25 mouse cellular contexts compared by ENCODE assay signal in the genomic region with DNA sequence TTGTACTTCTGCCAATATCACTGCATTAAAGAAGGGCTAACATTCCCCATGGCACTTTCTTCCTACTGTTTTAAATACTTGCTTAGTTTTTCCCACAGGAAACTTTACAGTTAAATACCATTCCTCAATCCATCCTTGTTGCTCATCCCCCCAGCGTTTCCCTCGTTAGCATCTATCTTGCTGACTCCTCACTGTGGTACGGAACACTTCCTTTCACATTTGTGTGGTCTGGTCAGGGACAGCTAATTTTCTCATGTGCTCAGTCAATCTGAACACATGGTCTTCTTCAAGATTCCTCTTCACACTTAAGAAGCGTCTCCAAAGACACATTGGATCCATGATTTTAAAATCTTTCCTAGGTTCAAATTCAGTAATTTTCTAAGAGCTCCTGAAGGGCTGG. TPM values are rescaled to one million over a fixed set of nuclear protein-coding genes. Genes with fewer than 3 reads are reported as not detected.
DNase-seq lines count a peak whose midpoint lies in the region; ATAC-seq lines count a peak whose summit lies in the region.
"Had no signal": no experiment of that assay in that cellular context is flagged by ENCODE, and none has a peak within 500 bp of the region (broad histone marks: within the 10 kb centered on the region; RNA-seq: fewer than 3 reads in every experiment).

No protein-coding gene starts in this region.

- 63% methylated on average over 4 of the region's 4 CpGs for WGBS in kidney, embryonic 16.5 days
- 42% methylated on average over 4 of the region's 4 CpGs for WGBS in lung, embryonic 15.5 days
- WGBS in intestine, embryonic 15.5 days = 49% methylated on average over 4 of the region's 4 CpGs
- WGBS in stomach, embryonic 15.5 days = 47% methylated on average over 4 of the region's 4 CpGs

- no peak overlapping the region for H3K9ac ChIP-seq in kidney, embryonic 16.5 days (replicated peaks; ENCODE audit: low read length)
- no peak overlapping the region for H3K9ac ChIP-seq in lung, embryonic 15.5 days
- no peak overlapping the region for H3K9ac ChIP-seq in intestine, embryonic 15.5 days
- no peak overlapping the region for H3K9ac ChIP-seq in stomach, embryonic 15.5 days
- H3K9ac ChIP-seq: embryonic facial prominence, embryonic 15.5 days; forebrain, embryonic 12.5 days; forebrain, postnatal 0 days; heart, embryonic 12.5 days; hindbrain, embryonic 14.5 days; midbrain, embryonic 12.5 days; neural tube, embryonic 12.5 days had no signal

- H3K4me3 ChIP-seq in kidney, embryonic 16.5 days (ENCODE audit: low read length) = no peak overlapping the region
- H3K4me3 ChIP-seq in lung, embryonic 15.5 days = no peak overlapping the region
- H3K4me3 ChIP-seq in intestine, embryonic 15.5 days (replicated peaks) = no peak overlapping the region
- H3K4me3 ChIP-seq in stomach, embryonic 15.5 days (replicated peaks) = no peak overlapping the region
- H3K4me3 ChIP-seq: embryonic facial prominence, embryonic 10.5 days; embryonic facial prominence, embryonic 15.5 days; forebrain, embryonic 12.5 days; heart, embryonic 12.5 days; midbrain, embryonic 12.5 days; myocyte; neural tube, embryonic 12.5 days had no signal

- H3K4me2 ChIP-seq in kidney, embryonic 16.5 days (replicated peaks; ENCODE audit: low read depth, low read length) = no peak overlapping the region
- no peak overlapping the region for H3K4me2 ChIP-seq in lung, embryonic 15.5 days
- no peak overlapping the region for H3K4me2 ChIP-seq in intestine, embryonic 15.5 days (replicated peaks)
- no peak overlapping the region for H3K4me2 ChIP-seq in stomach, embryonic 15.5 days
- H3K4me2 ChIP-seq: embryonic facial prominence, embryonic 15.5 days; forebrain, embryonic 12.5 days; heart, embryonic 12.5 days; hindbrain, embryonic 14.5 days; midbrain, embryonic 12.5 days; neural tube, embryonic 12.5 days had no signal

- peak overlapping the region; percentile 45; the same call in 1 of the 2 replicates for H3K27ac ChIP-seq in kidney, embryonic 16.5 days (ENCODE audit: low read length)
- peak overlapping the region; percentile 62 for H3K27ac ChIP-seq in lung, embryonic 15.5 days
- H3K27ac ChIP-seq in intestine, embryonic 15.5 days = peak overlapping the region; percentile 49; the same call in 1 of the 2 replicates
- H3K27ac ChIP-seq in stomach, embryonic 15.5 days = peak overlapping the region; percentile 5; the same call in 1 of the 2 replicates
- H3K27ac ChIP-seq: embryonic facial prominence, embryonic 10.5 days; embryonic facial prominence, embryonic 15.5 days; forebrain, embryonic 12.5 days; hindbrain, embryonic 14.5 days; macrophage; midbrain, embryonic 12.5 days; neural tube, embryonic 12.5 days had no signal

- peaks cover 5% of the 10 kb centered on the region; the same call in 1 of the 2 replicates for H3K4me1 ChIP-seq in kidney, embryonic 16.5 days (ENCODE audit: insufficient read depth, low read length)
- peaks cover 32% of the 10 kb centered on the region for H3K4me1 ChIP-seq in lung, embryonic 15.5 days
- H3K4me1 ChIP-seq in intestine, embryonic 15.5 days (replicated peaks) = 0 out of 2 replicates have a peak, but pooled peaks cover 5% of the 10 kb centered on the region
- no peaks in the 10 kb centered on the region for H3K4me1 ChIP-seq in stomach, embryonic 15.5 days
- H3K4me1 ChIP-seq: embryonic facial prominence, embryonic 15.5 days; forebrain, embryonic 12.5 days; midbrain, embryonic 12.5 days; neural tube, embryonic 12.5 days had no signal

- no peaks in the 10 kb centered on the region for H3K36me3 ChIP-seq in kidney, embryonic 16.5 days (ENCODE audit: insufficient read depth, low read length)
- no peaks in the 10 kb centered on the region for H3K36me3 ChIP-seq in lung, embryonic 15.5 days
- H3K36me3 ChIP-seq in intestine, embryonic 15.5 days = no peaks in the 10 kb centered on the region
- H3K36me3 ChIP-seq in stomach, embryonic 15.5 days = no peaks in the 10 kb centered on the region
- H3K36me3 ChIP-seq: embryonic facial prominence, embryonic 10.5 days; embryonic facial prominence, embryonic 15.5 days; forebrain, embryonic 12.5 days; heart, embryonic 12.5 days; midbrain, embryonic 12.5 days; neural tube, embryonic 12.5 days had no signal

- no peaks in the 10 kb centered on the region for H3K9me3 ChIP-seq in kidney, embryonic 16.5 days (ENCODE audit: low read length)
- no peaks in the 10 kb centered on the region for H3K9me3 ChIP-seq in lung, embryonic 15.5 days
- no peaks in the 10 kb centered on the region for H3K9me3 ChIP-seq in intestine, embryonic 15.5 days
- no peaks in the 10 kb centered on the region for H3K9me3 ChIP-seq in stomach, embryonic 15.5 days
- H3K9me3 ChIP-seq: embryonic facial prominence, embryonic 10.5 days; embryonic facial prominence, embryonic 15.5 days; forebrain, embryonic 12.5 days; heart, embryonic 12.5 days; midbrain, embryonic 12.5 days; neural tube, embryonic 12.5 days had no signal

- DNase-seq in kidney, adult 18-20 months = no peak
- DNase-seq in lung, postnatal 36 days = no peak
- no peak for DNase-seq in frontal cortex, postnatal 25 days (ENCODE audit: low spot score in 2 of 2)
- DNase-seq: adrenal gland, adult 2 months; adrenal gland, postnatal 36 days; cerebellum, adult 8-10 months; cerebellum, postnatal 25 days; forebrain, postnatal 0 days; gastrocnemius, postnatal 14 days; layer of hippocampus, postnatal 36 days; spleen, adult 18-20 months had no signal

- no peaks in the 10 kb centered on the region for H3K27me3 ChIP-seq in kidney, embryonic 16.5 days (ENCODE audit: insufficient read depth, low read length)
- H3K27me3 ChIP-seq in lung, embryonic 15.5 days = no peaks in the 10 kb centered on the region
- no peaks in the 10 kb centered on the region for H3K27me3 ChIP-seq in intestine, embryonic 15.5 days (replicated peaks)
- no peaks in the 10 kb centered on the region for H3K27me3 ChIP-seq in stomach, embryonic 15.5 days (replicated peaks)
- H3K27me3 ChIP-seq: embryonic facial prominence, embryonic 15.5 days; forebrain, embryonic 12.5 days; heart, embryonic 12.5 days; midbrain, embryonic 12.5 days; neural tube, embryonic 12.5 days had no signal

- no peak for ATAC-seq in kidney, embryonic 16.5 days (ENCODE audit: low FRiP score, low TSS enrichment)
- peak; percentile 15; the same call in 1 of the 2 replicates for ATAC-seq in lung, embryonic 15.5 days (ENCODE audit: borderline replicate concordance, extremely low read depth, low FRiP score, low TSS enrichment)
- ATAC-seq in intestine, embryonic 15.5 days = peak; percentile 73
- no peak; the same call in 1 of the 2 replicates for ATAC-seq in stomach, embryonic 15.5 days (ENCODE audit: insufficient read depth, low FRiP score, low read depth)
- no peak for ATAC-seq in cerebellum, adult (ENCODE audit: insufficient number of reproducible peaks, low FRiP score, low TSS enrichment)
- ATAC-seq: forebrain, postnatal 0 days had no signal

RNA-seq across cellular contexts. Expression of a gene that starts 57.2 kb away (rescaled TPM):
- 5.9 and 7.3 TPM in 2 replicates for polyA plus RNA-seq in kidney, embryonic 16.5 days (2015; fragmentation: Nextera tagmentation; extraction: Ambion mirVana)
- 41.2 and 43.2 TPM in 2 replicates for polyA plus RNA-seq in lung, embryonic 15.5 days (2015; fragmentation: Nextera tagmentation; extraction: Ambion mirVana)
- polyA plus RNA-seq in intestine, embryonic 15.5 days (2015; fragmentation: Nextera tagmentation; extraction: Ambion mirVana) = 19.8 and 20.8 TPM in 2 replicates
- polyA plus RNA-seq in stomach, embryonic 15.5 days (2015; fragmentation: Nextera tagmentation; extraction: Ambion mirVana) = 21.0 and 22.3 TPM in 2 replicates

Comparison
In these comparisons a context has a peak if more than half of its experiments do, and no peak if none do; other contexts are left out.
1. ATAC-seq: peak in lung, embryonic 15.5 days (single experiment) and intestine, embryonic 15.5 days (single experiment); none in kidney, embryonic 16.5 days (single experiment), stomach, embryonic 15.5 days (single experiment) and cerebellum, adult (single experiment).
2. H3K27ac ChIP-seq: peak in every context shown above with its lines; median percentile 62 in lung, embryonic 15.5 days; 49 in intestine, embryonic 15.5 days; 45 in kidney, embryonic 16.5 days; 5 in stomach, embryonic 15.5 days.